Mouse (Mus musculus): ENCODE measurements around the gene Ift81. TPM values are rescaled to one million over a fixed set of nuclear protein-coding genes. Genes with fewer than 3 reads are reported as not detected.

Ift81 gene
- polyA plus RNA-seq, 1 experiment from 2014 or later = 62.0 TPM

GRCm38 (mm10) chr5:122623861-122624260, 9.5 kb upstream of the Ift81 start:
- Histone ChIP-seq H3K4me1 (peaks cover 9% of the 10 kb centered on the region), H3K27ac (no peak overlapping the region), H3K4me3 (no peak overlapping the region), H3K36me3 (no peaks in the 10 kb centered on the region), H3K9ac (no peak overlapping the region), H3K4me2 (replicated peaks) (no peak overlapping the region), H3K9me3 (replicated peaks) (no peaks in the 10 kb centered on the region), H3K27me3 (no peaks in the 10 kb centered on the region)
- ATAC-seq (ENCODE audit: low FRiP score) = no peak
- WGBS = 86% methylated on average over 9 of the region's 9 CpGs

GRCm38 (mm10) chr5:122622526-122622925, 8.2 kb upstream of the Ift81 start:
- H3K4me3 ChIP-seq = no peak overlapping the region
- no peak overlapping the region; the same call in 1 of the 2 replicates for H3K27ac ChIP-seq
- H3K9ac ChIP-seq = no peak overlapping the region
- peaks cover 9% of the 10 kb centered on the region for H3K4me1 ChIP-seq
- no peaks in the 10 kb centered on the region for H3K27me3 ChIP-seq
- no peak overlapping the region for H3K4me2 ChIP-seq (replicated peaks)
- H3K36me3 ChIP-seq = no peaks in the 10 kb centered on the region
- ATAC-seq (ENCODE audit: low FRiP score) = no peak
- H3K9me3 ChIP-seq (replicated peaks) = no peaks in the 10 kb centered on the region
- WGBS = 90% methylated on average over 5 of the region's 5 CpGs

- no peak for ATAC-seq (ENCODE audit: low FRiP score)
- H3K4me2 ChIP-seq (replicated peaks) = no peak overlapping the region
- H3K9ac ChIP-seq = no peak overlapping the region
- WGBS = 28% methylated on average over 7 of the region's 7 CpGs
- no peaks in the 10 kb centered on the region for H3K36me3 ChIP-seq
- H3K27ac ChIP-seq = peak overlapping the region; percentile 62
- H3K27me3 ChIP-seq = no peaks in the 10 kb centered on the region
- no peaks in the 10 kb centered on the region for H3K9me3 ChIP-seq (replicated peaks)
- peaks cover 9% of the 10 kb centered on the region for H3K4me1 ChIP-seq
- H3K4me3 ChIP-seq = no peak overlapping the region
These were observed 7.1 kb upstream of the Ift81 start for GRCm38 (mm10) chr5:122621376-122621886.

GRCm38 (mm10) chr5:122619686-122620296, 5.5 kb upstream of the Ift81 start:
- Histone ChIP-seq H3K27me3 (no peaks in the 10 kb centered on the region), H3K27ac (no peak overlapping the region), H3K4me3 (no peak overlapping the region), H3K4me1 (peaks cover 9% of the 10 kb centered on the region), H3K9me3 (replicated peaks) (no peaks in the 10 kb centered on the region), H3K36me3 (no peaks in the 10 kb centered on the region), H3K4me2 (replicated peaks) (no peak overlapping the region), H3K9ac (no peak overlapping the region)
- WGBS = 84% methylated on average over 9 of the region's 9 CpGs
- ATAC-seq (ENCODE audit: low FRiP score) = no peak

- Histone ChIP-seq H3K9me3 (replicated peaks) (no peaks in the 10 kb centered on the region), H3K4me2 (replicated peaks) (no peak overlapping the region), H3K4me1 (peaks cover 16% of the 10 kb centered on the region), H3K4me3 (no peak overlapping the region), H3K27ac (no peak overlapping the region), H3K27me3 (no peaks in the 10 kb centered on the region), H3K36me3 (no peaks in the 10 kb centered on the region), H3K9ac (no peak overlapping the region)
- ATAC-seq (ENCODE audit: low FRiP score) = no peak
- WGBS = 78% methylated on average over 5 of the region's 5 CpGs
These were observed 3.4 kb upstream of the Ift81 start for GRCm38 (mm10) chr5:122617718-122618117.

- no peaks in the 10 kb centered on the region for H3K27me3 ChIP-seq
- ATAC-seq (ENCODE audit: low FRiP score) = no peak
- no peak overlapping the region for H3K4me2 ChIP-seq (replicated peaks)
- H3K36me3 ChIP-seq = peaks cover 28% of the 10 kb centered on the region
- H3K9me3 ChIP-seq (replicated peaks) = no peaks in the 10 kb centered on the region
- peaks cover 15% of the 10 kb centered on the region for H3K4me1 ChIP-seq
- H3K27ac ChIP-seq = 0 out of 2 replicates have a peak overlapping the region, but pooled peaks have one; percentile 35
- H3K4me3 ChIP-seq = no peak overlapping the region
- 56% methylated on average over 5 of the region's 5 CpGs for WGBS
- no peak overlapping the region for H3K9ac ChIP-seq
These were observed 2.7 kb downstream of the Ift81 start for GRCm38 (mm10) chr5:122611651-122612050.

GRCm38 (mm10) chr5:122604894-122605293, 9.4 kb downstream of the Ift81 start:
- ATAC-seq (ENCODE audit: low FRiP score) = no peak

GRCm38 (mm10) chr5:122602233-122602632, 12.1 kb downstream of the Ift81 start:
- Histone ChIP-seq H3K9me3 (replicated peaks) (no peaks in the 10 kb centered on the region), H3K4me3 (no peak overlapping the region), H3K27me3 (no peaks in the 10 kb centered on the region), H3K4me1 (no peaks in the 10 kb centered on the region), H3K4me2 (replicated peaks) (no peak overlapping the region), H3K9ac (no peak overlapping the region), H3K27ac (no peak overlapping the region), H3K36me3 (peaks cover 77% of the 10 kb centered on the region)
- WGBS = 89% methylated on average over 11 of the region's 11 CpGs
- ATAC-seq (ENCODE audit: low FRiP score) = no peak

More at GRCm38 (mm10) chr5:122604894-122605293, 9.4 kb downstream of the Ift81 start:
- Histone ChIP-seq H3K27me3 (no peaks in the 10 kb centered on the region), H3K4me1 (no peaks in the 10 kb centered on the region), H3K9ac (no peak overlapping the region), H3K4me2 (replicated peaks) (no peak overlapping the region), H3K27ac (no peak overlapping the region), H3K4me3 (no peak overlapping the region), H3K36me3 (peaks cover 76% of the 10 kb centered on the region), H3K9me3 (replicated peaks) (no peaks in the 10 kb centered on the region)
- WGBS = 73% methylated on average over 2 of the region's 2 CpGs

- H3K9ac ChIP-seq = no peak overlapping the region
- no peak for ATAC-seq (ENCODE audit: low FRiP score)
- H3K27ac ChIP-seq = no peak overlapping the region
- H3K27me3 ChIP-seq = no peaks in the 10 kb centered on the region
- H3K9me3 ChIP-seq (replicated peaks) = no peaks in the 10 kb centered on the region
- no peak overlapping the region for H3K4me3 ChIP-seq
- H3K4me2 ChIP-seq (replicated peaks) = no peak overlapping the region
- no peaks in the 10 kb centered on the region for H3K4me1 ChIP-seq
- peaks cover 59% of the 10 kb centered on the region for H3K36me3 ChIP-seq
- 89% methylated on average over 4 of the region's 4 CpGs for WGBS
These were observed 18.8 kb downstream of the Ift81 start for GRCm38 (mm10) chr5:122595470-122595869.

GRCm38 (mm10) chr5:122589891-122590290, 24.4 kb downstream of the Ift81 start:
- Histone ChIP-seq H3K27ac (no peak overlapping the region), H3K36me3 (peaks cover 29% of the 10 kb centered on the region), H3K27me3 (no peaks in the 10 kb centered on the region), H3K9me3 (replicated peaks) (no peaks in the 10 kb centered on the region), H3K4me3 (no peak overlapping the region), H3K4me1 (no peaks in the 10 kb centered on the region), H3K9ac (no peak overlapping the region), H3K4me2 (replicated peaks) (no peak overlapping the region)
- 90% methylated on average over 4 of the region's 4 CpGs for WGBS
- no peak for ATAC-seq (ENCODE audit: low FRiP score)

GRCm38 (mm10) chr5:122585546-122585945, 28.8 kb downstream of the Ift81 start:
- Histone ChIP-seq H3K27ac (no peak overlapping the region), H3K4me1 (no peaks in the 10 kb centered on the region), H3K4me3 (no peak overlapping the region), H3K4me2 (replicated peaks) (no peak overlapping the region), H3K27me3 (no peaks in the 10 kb centered on the region), H3K36me3 (peaks cover 21% of the 10 kb centered on the region), H3K9ac (no peak overlapping the region), H3K9me3 (replicated peaks) (no peaks in the 10 kb centered on the region)
- WGBS = 89% methylated on average over 9 of the region's 9 CpGs
- ATAC-seq (ENCODE audit: low FRiP score) = no peak

- no peak overlapping the region for H3K9ac ChIP-seq
- peaks cover 26% of the 10 kb centered on the region for H3K36me3 ChIP-seq
- H3K27ac ChIP-seq = no peak overlapping the region
- H3K4me3 ChIP-seq = no peak overlapping the region
- no peaks in the 10 kb centered on the region for H3K4me1 ChIP-seq
- 92% methylated on average over 5 of the region's 5 CpGs for WGBS
- no peaks in the 10 kb centered on the region for H3K27me3 ChIP-seq
- no peaks in the 10 kb centered on the region for H3K9me3 ChIP-seq (replicated peaks)
- no peak for ATAC-seq (ENCODE audit: low FRiP score)
- no peak overlapping the region for H3K4me2 ChIP-seq (replicated peaks)
These were observed 30.2 kb downstream of the Ift81 start for GRCm38 (mm10) chr5:122584093-122584492.

- H3K27me3 ChIP-seq = no peaks in the 10 kb centered on the region
- no peaks in the 10 kb centered on the region for H3K4me1 ChIP-seq
- no peak overlapping the region for H3K27ac ChIP-seq
- H3K4me3 ChIP-seq = no peak overlapping the region
- WGBS = 70% methylated on average over 7 of the region's 7 CpGs
- H3K9me3 ChIP-seq (replicated peaks) = no peaks in the 10 kb centered on the region
- no peak for ATAC-seq (ENCODE audit: low FRiP score)
- no peak overlapping the region for H3K4me2 ChIP-seq (replicated peaks)
- peaks cover 40% of the 10 kb centered on the region for H3K36me3 ChIP-seq
- no peak overlapping the region for H3K9ac ChIP-seq
These were observed 37.5 kb downstream of the Ift81 start for GRCm38 (mm10) chr5:122576683-122577329.

Measured in hindbrain, embryonic 12.5 days (tissue).